Mouse (Mus musculus) cerebellum, postnatal 10 days (tissue): ENCODE measurements around the gene Yes1.
A peak's percentile ranks its signal among the peaks of the same experiment; 100 is the strongest.
"Not testable (repeated sequence)": the region's sequence is repeated elsewhere in the genome, so short reads cannot be mapped to it uniquely, and the experiment has no call there.

Experiments
- DNase-seq, 2 experiments: peaks; one replicate each; pipeline ENCODE4 v3.0.0; 2021; ENCODE audit warnings: mixed read lengths in 2 of 2

The Yes1 gene

DNA sequence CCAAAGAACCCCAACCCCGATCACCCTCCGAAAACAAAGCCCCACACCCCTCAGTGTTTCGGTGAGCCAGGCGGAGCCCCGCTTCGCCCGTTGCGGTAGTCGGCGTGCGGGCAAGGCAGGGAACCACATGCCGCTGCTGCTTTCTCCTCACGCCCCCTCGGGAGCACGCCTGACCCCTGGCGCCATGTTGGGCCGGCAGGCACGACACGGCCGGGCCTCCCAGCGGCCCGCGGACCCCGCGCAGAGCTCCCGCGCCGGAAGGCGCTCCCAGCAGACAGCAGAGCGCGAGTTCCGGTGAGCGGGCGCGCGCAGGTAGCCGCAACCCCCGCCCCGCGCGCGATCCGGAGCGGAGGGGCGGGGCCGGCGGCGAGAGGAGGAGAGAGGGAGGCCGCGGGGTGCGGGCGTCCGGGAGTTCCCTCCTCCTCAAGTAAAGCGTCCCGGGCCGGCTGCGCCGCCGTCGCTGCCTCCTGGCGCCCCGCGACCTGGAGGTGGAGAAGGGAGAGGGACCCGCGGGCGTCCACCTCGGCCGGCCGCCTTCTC, at the start of gene Yes1:
TSS of gene Yes1 (plus strand) at position 371 of the 540 bp plus-strand sequence.
- DNase-seq: peak; percentile 87 to 91

GRCm38 (mm10) chr5:32564697-32565096, 46.3 kb upstream of the Yes1 start:
- no peak for DNase-seq

GRCm38 (mm10) chr5:32571802-32572201, 39.2 kb upstream of the Yes1 start:
- no peak for DNase-seq

GRCm38 (mm10) chr5:32588136-32588535, 22.8 kb upstream of the Yes1 start:
- DNase-seq: peak; percentile 77 to 80

DNA sequence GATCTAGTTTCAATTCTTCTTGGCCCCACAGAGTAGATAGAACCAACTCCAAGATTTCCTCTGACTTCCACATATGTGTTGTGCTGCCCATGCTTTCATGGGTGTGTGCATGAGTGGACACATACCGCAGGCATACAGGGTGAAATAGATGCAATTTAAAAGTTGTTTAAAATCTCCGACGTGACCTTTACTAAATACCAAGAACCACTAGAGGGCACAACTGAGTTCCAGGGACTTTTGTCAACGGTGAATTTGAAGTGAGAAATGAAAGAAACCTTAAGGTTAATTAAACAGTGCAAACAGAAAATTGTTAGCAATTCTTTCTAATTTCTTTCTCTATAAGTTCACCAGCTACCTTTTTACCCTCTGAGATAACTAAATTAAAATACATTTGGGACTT, 17.2 kb upstream of the Yes1 start:
- peak; percentile 24 to 68 for DNase-seq

DNA sequence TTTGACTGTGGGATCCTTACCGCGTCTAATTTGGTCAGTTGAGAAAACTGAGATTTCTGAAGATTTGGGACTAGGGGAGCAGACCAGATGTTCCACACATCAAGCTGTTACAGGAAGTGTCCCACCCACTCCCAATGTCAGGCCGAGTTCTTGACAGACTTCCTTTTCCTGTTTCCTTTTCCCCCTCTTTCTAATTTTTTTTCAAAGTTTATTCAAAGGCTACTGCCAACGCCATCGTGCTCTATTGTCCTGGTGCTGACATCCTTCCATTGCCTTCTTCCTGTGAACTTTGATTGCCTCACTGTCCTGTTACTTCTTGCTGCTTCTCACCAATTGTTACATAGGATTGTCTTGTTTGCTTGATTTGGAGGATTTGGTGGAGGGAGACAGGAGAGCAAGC, 16.6 kb upstream of the Yes1 start:
- DNase-seq: no peak

DNA sequence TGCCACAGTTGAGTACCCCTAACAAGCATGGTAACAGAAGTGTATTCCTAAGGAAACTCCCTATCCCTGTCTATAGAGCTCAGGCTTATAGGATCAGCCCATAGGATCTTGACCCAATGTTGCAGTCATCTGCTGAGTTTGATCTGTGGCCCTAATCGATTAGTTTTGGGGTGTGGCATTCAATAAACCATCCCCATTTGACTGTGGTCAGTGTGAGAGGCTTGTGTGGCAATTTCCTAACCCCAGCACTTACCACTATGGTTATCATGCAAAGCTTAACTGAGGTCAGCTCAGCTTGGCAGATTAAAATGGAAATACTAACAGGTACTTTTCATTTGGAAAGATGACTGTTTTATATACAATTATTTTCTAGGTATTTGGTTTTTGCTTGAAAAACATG, 5.1 kb upstream of the Yes1 start:
- DNase-seq: no peak

- DNase-seq: no peak
These were observed 3.1 kb upstream of the Yes1 start for GRCm38 (mm10) chr5:32607776-32608355.

DNA sequence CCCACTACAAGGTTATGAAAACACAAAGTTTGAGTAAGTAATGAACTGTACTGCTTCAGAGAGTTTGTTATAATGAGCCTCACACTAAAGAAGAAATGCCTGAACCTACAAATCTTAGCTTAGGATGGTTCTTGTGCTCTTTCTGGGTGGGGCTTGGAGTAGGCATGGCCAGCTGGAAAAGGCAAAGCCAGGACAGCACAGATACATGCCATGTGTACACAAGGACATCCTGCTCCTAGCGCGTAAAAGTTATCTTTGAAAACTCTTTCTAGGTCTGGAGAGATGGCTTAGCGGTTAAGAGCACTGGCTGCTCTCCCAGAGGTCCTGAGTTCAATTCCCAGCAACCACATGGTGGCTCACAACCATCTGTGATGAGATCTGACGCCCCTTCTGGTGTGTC, 2.5 kb upstream of the Yes1 start:
- DNase-seq: no peak

DNA sequence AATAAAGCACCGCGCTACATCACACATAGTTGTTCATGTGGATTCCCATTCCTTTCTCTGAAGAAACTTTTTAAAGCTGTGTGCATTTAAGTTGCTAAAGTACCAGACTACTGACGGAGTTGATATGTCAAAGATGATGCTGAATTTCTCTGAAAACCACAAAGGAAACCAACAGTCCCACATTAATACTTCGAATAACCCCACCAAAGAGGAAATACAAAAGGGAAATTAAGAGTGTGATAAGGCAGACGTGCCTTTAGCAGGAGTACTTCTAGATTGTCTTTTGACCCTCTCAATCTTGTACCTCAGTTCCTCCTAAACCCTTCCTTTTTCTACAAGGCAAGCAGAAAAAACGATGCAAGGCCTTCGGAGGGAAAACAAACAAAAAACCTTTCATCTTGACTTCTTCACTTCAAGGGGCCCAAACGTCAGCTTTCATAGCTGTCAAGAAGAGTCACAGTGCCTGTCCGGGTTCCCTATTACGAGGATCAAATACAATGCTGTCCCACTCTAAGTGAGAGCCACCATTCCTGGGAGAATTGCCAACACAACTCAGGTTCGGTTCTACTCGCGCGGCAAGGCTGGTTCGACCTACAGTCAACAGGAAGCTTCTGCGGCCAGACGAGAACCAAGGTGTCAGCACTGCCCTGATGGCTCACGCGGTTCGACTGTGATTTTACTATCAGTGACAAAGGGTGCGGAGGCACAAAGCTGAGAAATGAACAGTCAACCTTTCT, 739 bp upstream of the Yes1 start:
- DNase-seq: peak; percentile 62 to 75

DNA sequence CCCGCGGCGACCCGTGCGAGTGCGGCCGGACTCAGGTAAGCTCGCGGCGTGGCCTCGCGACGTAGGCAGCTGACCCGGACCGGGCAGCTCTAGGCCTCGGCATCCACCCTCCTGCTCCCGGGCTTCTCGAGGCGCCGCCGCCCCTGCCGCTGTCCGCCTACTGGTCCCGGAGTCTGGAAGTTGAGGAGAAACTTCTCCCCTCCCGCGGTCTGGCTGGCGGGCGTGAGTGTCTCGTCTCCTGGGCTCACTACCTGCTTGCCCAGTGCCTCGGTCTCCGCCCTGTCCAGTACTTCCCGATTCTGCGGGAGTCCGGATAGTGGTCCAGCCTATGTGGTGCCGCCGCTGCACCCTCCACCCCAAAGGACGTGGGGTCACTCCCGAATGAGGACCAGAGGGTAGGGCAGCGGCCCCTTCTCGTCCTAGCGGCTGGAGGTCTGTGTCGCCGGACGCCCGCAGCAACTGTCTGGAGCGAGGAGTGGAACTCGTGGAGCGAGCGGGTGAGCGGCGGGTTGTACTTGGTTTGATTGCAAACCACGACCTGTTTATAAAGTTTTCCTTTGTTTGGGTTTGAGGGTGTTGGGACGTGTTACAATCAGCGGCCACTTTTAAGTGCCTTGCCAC, 480 bp downstream of the Yes1 start:
- DNase-seq: no peak

DNA sequence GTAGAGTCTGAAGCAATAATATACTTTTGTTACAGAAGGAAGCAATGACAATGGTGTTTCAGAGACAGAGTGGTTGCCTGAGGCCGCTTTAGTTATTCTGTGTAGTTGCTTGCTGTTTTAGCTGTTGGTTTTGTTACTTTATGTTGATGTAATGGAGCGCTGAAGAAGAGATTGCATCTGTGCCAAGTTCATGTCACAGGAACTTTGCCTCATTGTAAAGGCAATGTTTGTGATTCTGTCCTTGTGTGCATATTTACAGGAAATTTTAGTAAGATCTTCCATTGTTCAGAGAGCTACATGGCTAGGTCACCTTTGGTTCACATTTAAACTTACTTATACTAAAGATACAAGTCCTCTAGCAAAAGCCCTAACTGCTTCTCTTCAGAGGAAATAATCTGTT, 3.3 kb downstream of the Yes1 start:
- DNase-seq: no peak

DNA sequence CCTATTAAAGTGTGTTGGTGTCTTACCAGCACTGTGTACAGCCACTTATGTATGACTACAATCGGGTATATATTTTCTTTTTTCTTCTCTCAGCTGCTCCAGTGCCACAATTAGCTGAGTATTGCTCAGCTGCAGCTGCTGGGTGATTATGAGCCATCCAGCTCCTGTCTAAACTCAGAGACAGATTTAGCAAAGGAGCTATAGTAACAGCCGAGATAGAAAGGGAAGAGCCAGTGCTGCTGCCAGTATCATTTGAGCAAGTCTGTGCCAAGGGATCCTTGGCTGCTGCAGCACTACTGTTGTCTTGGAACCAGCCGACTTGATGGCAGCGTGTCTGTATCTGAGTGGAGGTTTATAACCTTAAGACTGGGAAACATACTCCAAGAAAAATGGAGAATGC, 3.7 kb downstream of the Yes1 start:
- DNase-seq: peak; percentile 60 to 67

- DNase-seq: not testable (repeated sequence)
These were observed 5.5 kb downstream of the Yes1 start for GRCm38 (mm10) chr5:32616489-32616888.

DNA sequence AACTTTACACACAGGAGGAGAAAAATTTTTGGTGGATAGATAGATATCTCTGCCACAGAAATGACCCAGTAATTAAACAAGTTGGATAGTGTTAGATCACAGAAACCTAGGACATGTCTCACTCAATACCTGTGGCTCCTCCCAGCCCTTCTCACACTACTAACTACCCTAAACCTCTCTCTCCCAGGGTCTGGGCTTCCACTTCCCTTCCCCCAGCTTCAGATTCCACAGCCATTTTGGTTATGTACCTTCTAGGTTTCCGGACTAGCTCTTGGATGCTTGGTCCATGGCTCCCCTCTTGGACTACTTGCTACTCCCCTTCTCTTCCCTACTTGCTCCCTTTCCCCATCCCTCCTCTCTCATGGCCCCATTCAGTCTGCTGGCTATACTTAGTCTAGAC, 6.9 kb downstream of the Yes1 start:
- no peak for DNase-seq

GRCm38 (mm10) chr5:32623649-32624048, 12.7 kb downstream of the Yes1 start:
- no peak for DNase-seq

DNA sequence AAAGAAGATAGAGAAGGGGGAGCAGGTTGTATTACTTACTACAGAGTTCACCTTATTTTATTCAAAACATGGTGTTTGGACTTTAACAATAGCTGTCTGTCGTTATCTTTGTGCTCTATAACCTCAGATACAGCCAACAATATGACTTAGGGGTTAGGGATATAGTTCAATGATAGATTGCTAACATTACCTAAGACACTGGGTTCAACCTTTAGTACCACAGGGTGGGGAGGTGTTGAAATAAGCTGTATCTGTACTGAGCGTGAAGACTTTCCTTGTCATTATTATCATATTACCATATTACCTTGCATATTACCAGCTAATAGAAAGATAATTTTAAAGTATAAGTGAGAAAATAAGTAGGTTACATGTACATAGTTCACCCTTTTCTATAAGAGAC, 13.8 kb downstream of the Yes1 start:
- DNase-seq: no peak

DNA sequence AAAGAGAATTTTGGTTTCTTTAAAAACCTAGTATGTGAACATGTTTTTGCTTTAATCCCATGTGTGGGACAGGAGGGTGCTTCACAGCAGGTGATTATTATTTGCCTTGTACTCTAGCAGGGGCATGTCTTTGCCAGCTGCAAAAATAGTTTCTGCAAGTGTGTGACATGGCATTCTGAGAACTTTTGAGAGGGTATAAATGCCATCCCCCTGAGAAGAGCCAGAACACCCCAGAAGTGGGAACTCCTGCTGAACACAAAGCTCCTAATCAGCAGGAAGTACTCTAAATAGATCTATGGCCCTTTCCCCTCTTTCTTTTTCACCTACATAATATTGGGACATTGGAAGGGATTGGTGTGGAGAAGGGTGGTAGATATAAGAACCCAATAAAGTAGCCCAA, 22.2 kb downstream of the Yes1 start:
- no peak for DNase-seq

DNA sequence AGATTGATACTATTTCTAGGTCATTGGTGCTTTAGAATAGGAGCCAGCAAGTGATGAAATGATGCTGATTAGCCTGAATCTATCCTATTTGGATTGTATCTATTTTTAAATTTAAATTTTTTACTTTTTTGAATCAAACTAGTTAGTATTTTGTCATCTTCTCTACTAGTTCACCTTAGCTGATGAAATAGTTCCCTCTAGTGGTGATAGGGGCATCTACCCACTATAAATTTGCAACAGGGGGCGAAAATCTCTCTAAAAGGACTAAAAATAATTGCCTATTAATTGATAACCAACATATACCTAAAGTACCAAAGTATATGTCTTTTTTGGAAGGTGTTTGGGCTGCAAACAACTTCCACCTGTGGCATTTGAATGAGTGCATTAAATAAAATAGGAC, 46.4 kb downstream of the Yes1 start:
- DNase-seq: peak; percentile 11 to 55

DNA sequence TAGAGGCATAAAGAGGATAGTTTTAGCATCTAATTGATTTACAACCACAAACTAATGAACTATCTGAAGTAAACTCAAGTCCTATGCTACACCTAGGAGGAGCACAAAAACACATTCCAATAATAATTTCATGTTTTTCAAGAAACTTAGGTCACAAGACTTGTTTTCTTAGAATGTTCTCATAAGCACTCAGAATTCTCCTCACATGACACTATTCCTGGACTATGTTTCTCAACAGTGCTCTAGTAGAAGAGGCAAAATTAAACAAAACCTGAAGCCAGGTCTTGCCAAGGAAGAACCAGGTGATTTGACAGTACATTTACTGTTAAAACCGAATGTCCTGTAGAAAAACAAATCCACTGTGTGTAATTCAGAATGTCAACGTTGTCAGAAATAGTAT, 71.5 kb downstream of the Yes1 start:
- DNase-seq: no peak

GRCm38 (mm10) chr5:32693411-32693810, 82.4 kb downstream of the Yes1 start:
- DNase-seq: no peak

DNA sequence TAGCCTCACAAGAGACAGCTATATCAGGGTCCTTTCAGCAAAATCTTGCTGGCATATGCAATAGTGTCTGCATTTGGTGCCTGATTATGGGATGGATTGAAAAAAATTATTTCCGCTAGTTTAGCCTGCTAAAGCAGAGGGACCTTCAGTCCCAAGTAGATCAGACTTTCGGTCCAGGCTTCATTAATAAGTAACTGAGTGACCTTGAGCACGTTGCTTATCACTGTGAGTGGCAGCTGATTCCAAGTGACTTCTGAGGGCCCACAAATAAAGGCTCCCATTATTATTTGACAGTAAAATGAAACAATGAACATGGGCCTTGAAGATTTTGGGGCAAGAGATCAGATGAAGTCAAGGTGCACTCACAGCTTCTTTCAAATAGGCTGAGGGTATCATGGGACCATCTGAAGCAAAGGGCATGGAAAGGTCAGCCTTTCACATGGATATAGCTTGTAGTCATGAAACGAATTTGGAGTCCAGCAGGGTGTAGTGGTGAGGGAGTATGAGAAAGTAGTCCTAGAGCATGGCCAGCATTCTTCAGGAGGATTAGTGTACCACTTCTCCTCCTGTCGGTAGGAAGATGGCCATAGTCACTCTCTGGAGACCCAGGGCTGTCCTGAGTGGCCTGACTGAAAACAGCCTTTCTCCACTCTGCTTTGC, 86.4 kb downstream of the Yes1 start:
- DNase-seq: no peak

GRCm38 (mm10) chr5:32706226-32706780, 95.3 kb downstream of the Yes1 start:
- no peak for DNase-seq
